Mouse (Mus musculus): ENCODE data around the gene Ift43.

DNA sequence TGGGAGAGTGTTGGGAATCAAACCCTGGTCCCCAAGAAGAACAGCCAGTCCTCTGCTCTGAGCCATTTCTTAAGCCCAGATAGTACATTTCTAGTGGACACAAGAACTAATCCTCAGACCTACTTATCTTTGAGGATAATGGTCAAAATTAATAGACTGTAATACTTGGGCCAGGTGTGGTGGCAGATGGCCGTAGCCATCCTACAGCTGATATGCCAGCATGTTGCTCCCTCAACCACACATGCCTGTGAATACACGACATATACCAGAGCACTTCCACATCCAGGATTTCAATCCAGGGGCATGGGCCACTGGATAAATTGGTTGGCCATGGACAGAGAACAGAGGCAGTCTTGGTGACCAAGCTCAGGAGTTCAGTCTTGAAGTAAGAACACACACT is 27.0 kb upstream of the Ift43 start:
- TF ChIP-seq ZC3H11A (IDR thresholded peaks at IDR 0.05; ENCODE audit: borderline replicate concordance, low read depth, low read length) (no peak), MAFK (IDR thresholded peaks at IDR 0.05; ENCODE audit: insufficient read depth, low read depth, low read length) (no peak), CHD2 (IDR thresholded peaks at IDR 0.05; ENCODE audit: low read depth, low read length) (no peak), ZNF384 (IDR thresholded peaks at IDR 0.05; ENCODE audit: low read depth, low read length) (no peak)
